In the genomic region with DNA sequence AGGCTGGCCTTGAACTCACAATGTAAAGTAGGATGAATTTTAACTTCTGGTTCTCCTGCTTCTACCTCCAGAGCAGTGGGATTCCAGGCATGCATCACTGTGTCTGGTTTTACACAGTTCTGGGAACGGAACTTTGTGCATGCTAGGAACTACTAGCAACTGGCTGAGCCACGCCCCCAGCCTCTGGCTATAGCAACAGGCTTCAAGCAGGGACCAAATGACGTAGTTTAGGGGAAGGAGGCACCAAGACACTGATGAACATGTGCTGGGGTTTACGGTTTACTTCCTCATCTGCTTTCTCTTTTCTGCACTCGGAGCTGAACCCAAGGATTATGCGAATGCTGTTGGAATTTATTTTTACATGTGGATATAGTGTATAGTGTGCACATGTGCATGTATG, we compare ENCODE assay signal across 15 mouse cellular contexts.
DNase-seq lines count a peak whose midpoint lies in the region; ATAC-seq and TF ChIP-seq lines count a peak whose summit lies in the region.
"Had no signal": no experiment of that assay in that cellular context is flagged by ENCODE, and none has a peak within 500 bp of the region (broad histone marks: within the 10 kb centered on the region; RNA-seq: fewer than 3 reads in every experiment).

No protein-coding gene starts in this region.

- no peak overlapping the region for H3K27ac ChIP-seq in kidney, adult 2 months (ENCODE audit: insufficient read depth, low read depth, low read length)
- no peak overlapping the region for H3K27ac ChIP-seq in kidney, embryonic 14.5 days (ENCODE audit: low read depth, low read length)
- no peak overlapping the region for H3K27ac ChIP-seq in midbrain, embryonic 14.5 days (replicated peaks; ENCODE audit: low read depth, low read length)

- H3K4me2 ChIP-seq in kidney, embryonic 14.5 days (replicated peaks; ENCODE audit: low read depth, low read length): no peak overlapping the region
- no peak overlapping the region for H3K4me2 ChIP-seq in midbrain, embryonic 14.5 days (ENCODE audit: low read length)
- H3K4me2 ChIP-seq: midbrain, embryonic 11.5 days had no signal

- DNase-seq in kidney, adult 2 months: peak; percentile 39
- DNase-seq in MEL-GATA-1-ER (ENCODE audit: extremely low read depth, low read depth): peak; percentile 33
- DNase-seq in monocyte, adult 2 months (ENCODE audit: low read depth in 1 of 2, low spot score in 2 of 2): peak; percentile 56 to 69
- no peak for DNase-seq in left cerebral cortex, postnatal 10 days (ENCODE audit: extremely low spot score in 1 of 2, low spot score in 2 of 2)
- no peak for DNase-seq in midbrain, embryonic 14.5 days
- DNase-seq: embryo, embryonic 11 days; gastrocnemius, postnatal 14 days; right cerebral cortex, postnatal 25 days; thymus, adult 2 months had no signal

- no peaks in the 10 kb centered on the region for H3K4me1 ChIP-seq in kidney, adult 2 months (ENCODE audit: control insufficient read depth, insufficient read depth, low read length)
- no peaks in the 10 kb centered on the region for H3K4me1 ChIP-seq in kidney, embryonic 14.5 days (ENCODE audit: control insufficient read depth, insufficient read depth, low read length)
- H3K4me1 ChIP-seq in midbrain, embryonic 14.5 days (ENCODE audit: control insufficient read depth, insufficient read depth, low read length): no peaks in the 10 kb centered on the region

- H3K27me3 ChIP-seq in kidney, adult 2 months (replicated peaks; ENCODE audit: control insufficient read depth, insufficient read depth, low read length): no peaks in the 10 kb centered on the region
- H3K27me3 ChIP-seq in kidney, embryonic 14.5 days (ENCODE audit: control insufficient read depth, insufficient read depth, low read length): no peaks in the 10 kb centered on the region
- no peaks in the 10 kb centered on the region for H3K27me3 ChIP-seq in midbrain, embryonic 14.5 days (ENCODE audit: control insufficient read depth, insufficient read depth, low read length)

- no peaks in the 10 kb centered on the region for H3K36me3 ChIP-seq in kidney, adult 2 months (ENCODE audit: control insufficient read depth, insufficient read depth, low read length)
- no peaks in the 10 kb centered on the region; the same call in 1 of the 2 replicates for H3K36me3 ChIP-seq in kidney, embryonic 14.5 days (ENCODE audit: control insufficient read depth, insufficient read depth, low read length)
- H3K36me3 ChIP-seq in midbrain, embryonic 14.5 days (ENCODE audit: control insufficient read depth, insufficient read depth, low read length): no peaks in the 10 kb centered on the region

- H3K4me3 ChIP-seq in kidney, adult 2 months (ENCODE audit: insufficient read depth, low read depth, low read length): no peak overlapping the region
- H3K4me3 ChIP-seq in kidney, embryonic 14.5 days (ENCODE audit: low read length): no peak overlapping the region
- H3K4me3 ChIP-seq in midbrain, embryonic 14.5 days (replicated peaks; ENCODE audit: low read depth, low read length): no peak overlapping the region

- H3K9ac ChIP-seq in kidney, embryonic 14.5 days (ENCODE audit: low read depth, low read length): no peak overlapping the region
- H3K9ac ChIP-seq in midbrain, embryonic 14.5 days (replicated peaks; ENCODE audit: low read length): no peak overlapping the region

- no peak for TF ChIP-seq POLR2A in kidney, adult 2 months (IDR thresholded peaks at IDR 0.05; ENCODE audit: low read depth, low read length)

- TF ChIP-seq CTCF in kidney, adult 2 months (conservative IDR thresholded peaks at IDR 0.05; ENCODE audit: insufficient read depth, insufficient read length, low read depth, low read length): no peak

- intact Hi-C loops in left cerebral cortex, postnatal 10 days (cut with DNase I): no loop called here

- H3K9me3 ChIP-seq in kidney, embryonic 14.5 days (ENCODE audit: control insufficient read depth, low read length): no peaks in the 10 kb centered on the region
- H3K9me3 ChIP-seq in midbrain, embryonic 14.5 days (ENCODE audit: control insufficient read depth, low read length): no peaks in the 10 kb centered on the region

- 71% methylated on average over 6 of the region's 6 CpGs for WGBS in kidney, adult 2 months
- WGBS in kidney, embryonic 14.5 days: 82% methylated on average over 6 of the region's 6 CpGs
- 93% methylated on average over 6 of the region's 6 CpGs for WGBS in midbrain, embryonic 14.5 days

- ATAC-seq in kidney, embryonic 14.5 days (ENCODE audit: low FRiP score, low TSS enrichment): no peak
- ATAC-seq in hematopoietic stem cell, adult 5-6 weeks (replicated peaks in 1 of 2; ENCODE audit: insufficient read depth in 1 of 2, low FRiP score in 2 of 2, low TSS enrichment in 1 of 2, low read depth in 1 of 2, poor library complexity in 2 of 2, severe bottlenecking in 2 of 2): peak; percentile 94 to 95
- ATAC-seq in midbrain, embryonic 14.5 days (ENCODE audit: low FRiP score, low TSS enrichment): no peak
- no peak for ATAC-seq in erythroblast, adult 5-6 weeks (replicated peaks; ENCODE audit: low FRiP score, poor library complexity, severe bottlenecking)
- ATAC-seq: forebrain, embryonic 14.5 days; intestine, embryonic 16.5 days had no signal

Comparison
In these comparisons a context has a peak if more than half of its experiments do, and no peak if none do; other contexts are left out.
1. DNase-seq: peak in kidney, adult 2 months (single experiment), MEL-GATA-1-ER (single experiment) and monocyte, adult 2 months (2 of 2); none in left cerebral cortex, postnatal 10 days (0 of 2) and midbrain, embryonic 14.5 days (single experiment).
2. ATAC-seq: peak in hematopoietic stem cell, adult 5-6 weeks (2 of 2); none in kidney, embryonic 14.5 days (single experiment), midbrain, embryonic 14.5 days (single experiment) and erythroblast, adult 5-6 weeks (single experiment).